Mouse (Mus musculus) kidney, adult 9 months (tissue): ENCODE data around the gene Creld2.

Experiments used
- DNase-seq: peaks from one replicate; pipeline ENCODE4 v3.0.0; 2022

Creld2 gene

GRCm38 (mm10) chr15:88829791-88830440 is 10.5 kb downstream of the Creld2 start:
- DNase-seq = peak; percentile 82

- peak; percentile 56 for DNase-seq
These were observed 11.2 kb downstream of the Creld2 start for GRCm38 (mm10) chr15:88830696-88831095.

- DNase-seq = peak; percentile 99
These were observed 12.0 kb downstream of the Creld2 start for GRCm38 (mm10) chr15:88831482-88831881.

GRCm38 (mm10) chr15:88832536-88832935 is 13.1 kb downstream of the Creld2 start:
- peak; percentile 86 for DNase-seq

DNA sequence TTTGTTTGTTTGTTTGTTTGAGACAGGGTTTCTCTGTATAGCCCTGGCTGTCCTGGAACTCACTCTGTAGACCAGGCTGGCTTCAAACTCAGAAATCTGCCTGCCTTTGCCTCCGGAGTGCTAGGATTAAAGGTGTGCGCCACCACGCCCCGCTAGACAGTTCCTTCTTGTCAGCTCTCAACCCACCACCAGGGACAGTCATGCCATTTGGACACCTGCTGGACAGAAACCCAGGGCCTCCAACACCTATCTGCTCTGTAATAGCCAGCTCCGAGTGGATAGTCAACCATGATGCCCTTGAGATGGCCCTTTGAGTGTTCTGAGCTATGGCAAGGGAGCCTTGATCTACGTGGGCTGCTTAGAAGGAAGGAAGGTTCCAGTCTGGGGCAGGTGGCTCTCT is 16.6 kb downstream of the Creld2 start:
- peak; percentile 58 for DNase-seq

GRCm38 (mm10) chr15:88836571-88836970 is 17.1 kb downstream of the Creld2 start:
- DNase-seq = no peak

GRCm38 (mm10) chr15:88837199-88837932 is 17.9 kb downstream of the Creld2 start:
- peak; percentile 87 for DNase-seq

DNA sequence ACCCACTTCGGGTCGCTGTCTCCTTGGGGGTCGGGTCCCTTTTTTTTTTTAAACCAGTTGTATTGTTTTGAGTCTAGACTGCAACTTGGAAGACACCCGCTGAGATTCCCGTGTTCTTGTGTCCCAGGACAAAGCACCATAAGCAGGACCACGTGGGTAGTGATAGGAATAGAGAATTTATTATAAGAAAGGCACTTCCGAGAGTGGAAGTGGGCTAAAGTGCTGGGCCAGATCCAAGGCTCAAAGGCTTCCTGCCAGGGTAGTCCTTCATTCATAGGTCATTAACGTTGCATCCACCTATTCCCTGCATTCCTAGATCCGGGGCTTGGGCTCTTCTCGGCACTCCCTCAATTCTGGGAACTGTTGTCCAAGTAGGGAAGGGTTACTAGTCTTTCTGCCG is 18.5 kb downstream of the Creld2 start:
- peak; percentile 79 for DNase-seq

DNA sequence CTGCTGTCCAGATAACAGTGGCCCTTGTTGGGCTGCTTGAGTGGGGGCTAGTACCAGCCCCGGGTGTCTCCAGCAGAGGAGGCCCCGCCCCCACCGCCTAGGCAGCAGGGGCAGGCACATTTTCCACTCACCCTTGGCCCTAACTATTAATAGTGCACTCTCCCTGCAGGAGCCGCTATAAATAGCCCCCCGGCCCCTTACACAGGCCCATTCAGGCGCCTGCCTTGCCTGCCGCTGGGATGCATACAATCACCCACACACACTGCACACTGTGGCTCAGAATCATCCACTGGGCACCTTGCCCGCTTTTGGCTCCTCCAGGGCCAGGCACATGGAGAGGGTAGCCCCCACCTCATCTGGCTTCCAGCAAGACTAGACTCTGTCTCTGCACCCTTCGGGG is 19.8 kb downstream of the Creld2 start:
- DNase-seq = peak; percentile 81

- peak; percentile 78 for DNase-seq
These were observed 20.7 kb downstream of the Creld2 start for GRCm38 (mm10) chr15:88840126-88840525.

DNA sequence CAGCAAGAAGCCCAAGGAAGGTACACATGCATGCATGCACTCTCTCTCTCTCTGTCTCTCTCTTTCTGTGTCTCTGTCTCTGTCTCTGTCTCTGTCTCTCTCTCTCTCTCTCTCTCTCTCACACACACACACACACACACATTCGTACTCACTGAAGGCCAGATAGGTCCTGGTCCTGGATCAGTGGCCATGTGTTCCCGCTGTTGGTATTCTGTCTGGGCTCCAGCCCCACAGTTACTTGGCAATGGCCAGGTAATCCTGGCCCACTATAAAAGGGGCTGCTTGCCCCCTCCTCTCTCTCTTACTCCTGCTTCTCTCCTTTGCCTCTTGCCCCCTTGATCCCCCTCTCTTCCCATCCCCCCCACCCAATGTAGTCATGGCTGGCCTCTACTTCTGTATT is 21.7 kb downstream of the Creld2 start:
- DNase-seq = no peak

DNA sequence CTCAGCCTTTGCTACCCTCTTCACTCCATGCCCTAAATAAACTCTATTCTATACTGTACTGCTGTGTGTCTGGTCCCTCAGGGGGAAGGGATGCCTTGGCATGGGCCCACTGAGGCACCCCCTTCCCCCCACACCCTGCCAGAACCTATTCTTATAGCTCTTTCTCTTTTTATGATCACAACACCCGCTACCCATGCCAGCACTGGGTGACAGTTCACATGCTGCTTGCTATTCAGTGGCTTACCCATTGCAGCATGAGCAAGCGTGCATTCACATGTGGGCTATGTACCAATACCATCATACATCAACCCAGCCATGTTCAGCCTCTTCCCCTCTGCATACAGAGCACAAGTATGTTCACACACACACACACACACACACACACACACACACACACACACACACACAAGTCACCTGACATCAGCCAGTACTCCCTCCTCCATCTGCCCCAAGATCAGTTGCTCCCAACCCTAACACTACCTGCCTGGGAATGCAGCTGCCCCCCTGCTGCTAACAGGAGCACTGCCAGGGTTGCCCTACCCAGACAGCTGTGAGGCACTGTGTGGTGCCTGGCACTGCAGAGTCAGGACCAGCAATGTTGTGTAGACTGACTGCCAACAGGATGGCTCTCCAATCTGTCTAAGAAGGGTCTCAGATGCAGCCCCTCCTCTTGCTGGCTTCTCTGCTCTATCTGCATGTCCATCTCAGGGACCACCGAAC is 22.3 kb downstream of the Creld2 start:
- no peak for DNase-seq

DNA sequence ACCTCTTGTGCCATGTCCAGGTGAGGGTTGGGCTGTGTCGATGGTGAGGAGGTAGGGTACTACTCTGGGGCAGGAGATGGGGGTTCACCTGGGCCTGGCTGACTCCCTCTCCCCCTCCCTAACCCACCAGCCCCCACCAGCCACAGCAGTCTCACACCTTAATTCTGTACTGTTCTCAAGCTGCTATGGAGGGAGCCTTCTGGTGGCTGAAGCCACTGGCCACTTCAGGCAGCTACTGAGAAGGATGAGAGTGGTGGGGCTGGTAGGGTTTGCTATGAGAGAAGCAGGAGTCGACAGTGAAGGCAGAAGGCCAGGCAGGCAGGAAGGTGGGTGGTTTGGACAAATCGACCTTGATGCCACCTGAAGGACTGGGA is 22.8 kb downstream of the Creld2 start:
- DNase-seq = no peak

DNA sequence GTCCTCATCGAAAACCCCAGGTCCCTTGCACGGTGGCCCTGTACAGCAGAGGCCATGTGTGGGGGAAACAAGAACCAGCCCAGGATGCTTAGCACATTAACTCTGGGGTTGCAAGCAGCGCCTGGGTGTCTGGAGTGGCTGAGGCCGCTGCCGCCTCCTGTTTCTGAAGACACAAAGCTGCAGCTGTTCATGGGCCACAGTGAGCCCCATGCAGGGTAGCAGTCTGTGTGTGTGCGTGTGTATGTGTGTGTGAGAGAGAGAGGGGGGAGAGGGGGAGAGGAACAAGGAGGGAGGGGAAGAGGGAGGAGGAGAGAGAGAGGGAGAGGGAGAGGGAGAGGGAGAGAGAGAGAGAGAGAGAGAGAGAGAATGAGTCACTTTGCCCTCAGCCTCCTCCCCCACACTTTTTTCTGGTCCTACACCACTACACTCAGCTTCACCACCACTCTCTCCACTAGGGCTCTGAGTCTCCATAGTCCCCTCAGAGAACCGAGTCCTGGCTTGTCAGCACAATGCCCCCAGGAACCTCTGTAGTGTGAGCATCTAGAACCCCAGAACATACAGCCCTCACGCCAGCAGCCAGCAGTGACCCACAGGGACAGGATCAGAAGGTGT is 24.1 kb downstream of the Creld2 start:
- no peak for DNase-seq

GRCm38 (mm10) chr15:88844966-88845365 is 25.5 kb downstream of the Creld2 start:
- DNase-seq = no peak

- no peak for DNase-seq
These were observed 29.2 kb downstream of the Creld2 start for GRCm38 (mm10) chr15:88848661-88849060.

- no peak for DNase-seq
These were observed 30.2 kb downstream of the Creld2 start for GRCm38 (mm10) chr15:88849621-88850020.

DNA sequence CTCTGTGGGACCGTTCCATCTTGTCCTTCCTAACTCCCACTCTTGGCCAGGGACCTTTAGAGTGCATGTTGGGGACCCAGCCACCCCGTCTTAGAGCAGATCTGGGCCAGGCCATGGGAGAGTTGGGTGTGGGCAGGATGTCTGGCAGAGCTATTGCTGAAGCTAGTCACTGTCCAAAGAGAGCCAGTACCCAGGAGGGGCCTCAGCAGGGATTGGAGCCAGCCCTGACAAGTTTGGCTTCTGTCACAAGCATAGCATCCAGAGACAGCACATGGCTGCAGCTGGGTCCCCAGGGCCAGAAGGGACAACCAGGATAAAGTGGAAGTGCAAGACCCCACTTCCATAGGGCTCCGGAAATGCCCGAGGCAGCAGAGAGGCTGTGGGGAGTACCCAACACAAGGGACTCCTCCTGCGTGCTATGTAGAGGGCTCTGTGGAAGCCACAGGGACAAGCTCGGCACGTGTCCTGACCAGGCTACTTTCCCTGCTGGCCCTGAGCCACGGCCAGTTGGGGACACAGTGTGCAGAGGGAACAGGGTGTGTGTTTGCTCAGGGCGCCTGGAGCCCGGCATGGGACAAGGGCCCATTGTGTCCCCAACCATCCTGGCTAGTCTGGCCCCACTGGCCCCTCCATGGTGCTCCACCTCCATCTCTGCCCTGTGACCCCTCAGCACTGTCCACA is 30.8 kb downstream of the Creld2 start:
- DNase-seq = peak; percentile 97

GRCm38 (mm10) chr15:88851076-88851475 is 31.6 kb downstream of the Creld2 start:
- DNase-seq = peak; percentile 85

DNA sequence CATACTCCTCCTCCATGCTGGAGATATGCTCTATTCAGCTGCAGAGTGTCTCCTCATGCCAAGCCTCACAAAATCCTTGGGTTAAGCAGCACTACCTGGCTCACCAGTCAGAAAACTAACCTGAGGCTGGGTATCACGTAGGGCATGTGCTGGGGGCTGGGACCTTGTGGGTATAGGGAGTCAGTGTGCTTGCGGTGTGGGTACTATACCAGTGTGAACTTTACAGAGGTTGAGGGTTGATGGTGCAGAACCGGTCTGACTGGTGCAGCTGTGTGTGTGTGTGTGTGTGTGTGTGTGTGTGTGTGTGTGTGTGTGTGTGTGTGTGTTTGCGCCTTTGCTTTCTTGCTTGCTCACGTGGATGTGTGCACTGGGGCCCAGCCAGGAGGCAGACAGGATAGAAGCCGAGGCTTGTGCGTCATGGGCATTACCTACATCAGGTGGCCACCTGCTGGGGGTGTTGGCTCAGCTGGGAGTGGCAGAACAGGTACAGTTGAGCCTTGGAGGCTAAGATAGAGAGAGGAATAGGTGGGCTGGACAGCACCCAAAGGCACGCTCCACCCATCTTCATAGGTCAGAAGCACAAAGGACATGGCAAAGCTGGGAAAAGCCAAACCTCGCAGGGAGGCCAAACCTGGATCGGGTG is 32.2 kb downstream of the Creld2 start:
- DNase-seq = peak; percentile 90

GRCm38 (mm10) chr15:88853106-88853505 is 33.7 kb downstream of the Creld2 start:
- peak; percentile 52 for DNase-seq
